Mouse (Mus musculus) adrenal gland, adult 2 months (tissue): ENCODE results near the gene Dhx37. TPM values are rescaled to one million over a fixed set of nuclear protein-coding genes. Genes with fewer than 3 reads are reported as not detected.
"Not testable (repeated sequence)": the region's sequence is repeated elsewhere in the genome, so short reads cannot be mapped to it uniquely, and the experiment has no call there.

Experiments used
- DNase-seq: peaks from one replicate; pipeline ENCODE4 v3.0.0; 2021
- polyA plus RNA-seq: library from polyadenylated mRNA; depleted of rRNA; stranded (reverse); fragments of >200 nt; gene quantifications from 2 replicates; pipeline ENCODE4 v1.2.3, GENCODE M21; 2012
- total RNA-seq, 2 experiments: library from RNA; stranded (reverse); gene quantifications; 2 replicates each; pipeline ENCODE4 v1.2.3; 2021

Dhx37 gene
- total and polyA plus RNA-seq, 3 experiments = 19.2 to 53.9 (median 19.6) TPM

- peak; percentile 91 for DNase-seq
Measured at GRCm38 (mm10) chr5:125389131-125389578, 44.8 kb downstream of the Dhx37 start, which contains the start of gene Gm10382. Gene Gm10382 (plus strand): TSS chr5:125389322.

GRCm38 (mm10) chr5:125388358-125389092 is 45.4 kb downstream of the Dhx37 start:
- DNase-seq = no peak

GRCm38 (mm10) chr5:125387295-125387694 is 46.6 kb downstream of the Dhx37 start:
- DNase-seq = not testable (repeated sequence)

- DNase-seq = no peak
Measured at GRCm38 (mm10) chr5:125385215-125385940, 48.5 kb downstream of the Dhx37 start.

GRCm38 (mm10) chr5:125384512-125385214 is 49.3 kb downstream of the Dhx37 start:
- no peak for DNase-seq

GRCm38 (mm10) chr5:125383637-125384420 is 50.1 kb downstream of the Dhx37 start:
- DNase-seq = no peak

- peak; percentile 76 for DNase-seq
Measured at GRCm38 (mm10) chr5:125382673-125383558, 51.0 kb downstream of the Dhx37 start.

- DNase-seq = peak; percentile 44
Measured at GRCm38 (mm10) chr5:125381954-125382672, 51.8 kb downstream of the Dhx37 start.

- DNase-seq = peak; percentile 39
Measured at GRCm38 (mm10) chr5:125378919-125379318, 55.0 kb downstream of the Dhx37 start.

- no peak for DNase-seq
Measured at GRCm38 (mm10) chr5:125377214-125377613, 56.7 kb downstream of the Dhx37 start.

GRCm38 (mm10) chr5:125375871-125376270 is 58.0 kb downstream of the Dhx37 start:
- DNase-seq = no peak

GRCm38 (mm10) chr5:125372027-125372426 is 61.9 kb downstream of the Dhx37 start:
- no peak for DNase-seq

- no peak for DNase-seq
Measured at GRCm38 (mm10) chr5:125370950-125371693, 62.8 kb downstream of the Dhx37 start.

GRCm38 (mm10) chr5:125368568-125368967 is 65.4 kb downstream of the Dhx37 start:
- DNase-seq = peak; percentile 67

GRCm38 (mm10) chr5:125368156-125368555 is 65.8 kb downstream of the Dhx37 start:
- DNase-seq = no peak

- no peak for DNase-seq
Measured at GRCm38 (mm10) chr5:125364851-125365429, 69.0 kb downstream of the Dhx37 start.

- DNase-seq = no peak
Measured at GRCm38 (mm10) chr5:125363894-125364293, 70.0 kb downstream of the Dhx37 start.
